Comparison of ENCODE assay signal across 20 mouse cellular contexts in genomic region chr13:55984772-55985171, GRCm38 (mm10).
DNase-seq lines count a peak whose midpoint lies in the region; ATAC-seq and TF ChIP-seq lines count a peak whose summit lies in the region.
"Had no signal": no experiment of that assay in that cellular context is flagged by ENCODE, and none has a peak within 500 bp of the region (broad histone marks: within the 10 kb centered on the region; RNA-seq: fewer than 3 reads in every experiment).

No protein-coding gene starts in this region.

- H3K4me2 ChIP-seq in embryonic facial prominence, embryonic 12.5 days (replicated peaks), result no peak overlapping the region
- H3K4me2 ChIP-seq in lung, postnatal 0 days (replicated peaks; ENCODE audit: low read depth, low read length), result 0 out of 2 replicates have a peak overlapping the region, but pooled peaks have one; percentile 35
- 0 out of 2 replicates have a peak overlapping the region, but pooled peaks have one; percentile 22 for H3K4me2 ChIP-seq in stomach, embryonic 15.5 days
- H3K4me2 ChIP-seq: forebrain, embryonic 15.5 days; hindbrain, embryonic 12.5 days had no signal

- WGBS in embryonic facial prominence, embryonic 12.5 days, result 58% methylated on average over 6 of the region's 6 CpGs
- 58% methylated on average over 6 of the region's 6 CpGs for WGBS in embryonic facial prominence, embryonic 10.5 days
- 47% methylated on average over 6 of the region's 6 CpGs for WGBS in lung, postnatal 0 days
- WGBS in lung, adult 2 months, result 52% methylated on average over 6 of the region's 6 CpGs
- WGBS in stomach, embryonic 15.5 days, result 49% methylated on average over 6 of the region's 6 CpGs

- no peak for TF ChIP-seq CTCF in lung, postnatal 0 days (IDR thresholded peaks at IDR 0.05)
- no peak for TF ChIP-seq CTCF in lung, adult 2 months (IDR thresholded peaks at IDR 0.05; ENCODE audit: insufficient read depth, low read length)

- no peak for DNase-seq in embryonic facial prominence, embryonic 10.5 days (ENCODE audit: low spot score)
- peak; percentile 60 for DNase-seq in lung, postnatal 0 days (ENCODE audit: low spot score)
- DNase-seq in lung, adult 2 months, result no peak
- DNase-seq in layer of hippocampus, adult 11-12 months (ENCODE audit: low spot score), result no peak
- DNase-seq in urinary bladder, postnatal 14 days (ENCODE audit: low spot score), result no peak
- DNase-seq: adrenal gland, postnatal 10 days; B cell, adult 2 months; cerebellum, adult 11 months; cerebellum, adult 8-10 months; cerebellum, postnatal 36 days; gastrocnemius, postnatal 10 days; heart, postnatal 4 days had no signal

- TF ChIP-seq EP300 in lung, postnatal 0 days (IDR thresholded peaks at IDR 0.05), result 0 out of 2 replicates have a peak, but pooled peaks have one; percentile 20

- H3K4me3 ChIP-seq in embryonic facial prominence, embryonic 12.5 days, result no peak overlapping the region
- H3K4me3 ChIP-seq in embryonic facial prominence, embryonic 10.5 days, result no peak overlapping the region
- H3K4me3 ChIP-seq in lung, postnatal 0 days (ENCODE audit: low read depth, low read length), result no peak overlapping the region
- no peak overlapping the region for H3K4me3 ChIP-seq in lung, adult 2 months (replicated peaks; ENCODE audit: extremely low read depth, low read depth, low read length)
- no peak overlapping the region for H3K4me3 ChIP-seq in stomach, embryonic 15.5 days (replicated peaks)
- H3K4me3 ChIP-seq: forebrain, embryonic 15.5 days; heart, embryonic 10.5 days; hindbrain, embryonic 12.5 days had no signal

- peaks cover 54% of the 10 kb centered on the region for H3K4me1 ChIP-seq in embryonic facial prominence, embryonic 12.5 days
- peaks cover 76% of the 10 kb centered on the region for H3K4me1 ChIP-seq in embryonic facial prominence, embryonic 10.5 days
- no peaks in the 10 kb centered on the region; the same call in 1 of the 2 replicates for H3K4me1 ChIP-seq in lung, postnatal 0 days (ENCODE audit: insufficient read depth, low read depth, low read length)
- no peaks in the 10 kb centered on the region for H3K4me1 ChIP-seq in lung, adult 2 months (ENCODE audit: control insufficient read depth, insufficient read depth, low read length)
- peaks cover 38% of the 10 kb centered on the region for H3K4me1 ChIP-seq in stomach, embryonic 15.5 days

- H3K9ac ChIP-seq in embryonic facial prominence, embryonic 12.5 days, result no peak overlapping the region
- H3K9ac ChIP-seq in lung, postnatal 0 days (replicated peaks; ENCODE audit: low read depth), result no peak overlapping the region
- H3K9ac ChIP-seq in stomach, embryonic 15.5 days, result no peak overlapping the region
- H3K9ac ChIP-seq: forebrain, embryonic 15.5 days; hindbrain, embryonic 12.5 days had no signal

- no peak for ATAC-seq in embryonic facial prominence, embryonic 12.5 days (ENCODE audit: insufficient number of reproducible peaks, insufficient read depth, low FRiP score, low TSS enrichment)
- ATAC-seq in lung, postnatal 0 days, result peak; percentile 88
- no peak for ATAC-seq in stomach, embryonic 15.5 days (ENCODE audit: insufficient read depth, low FRiP score, low read depth)
- ATAC-seq: CD4-positive, CD25-positive, alpha-beta regulatory T cell, adult 4 months; forebrain, embryonic 15.5 days; hindbrain, embryonic 16.5 days had no signal

- H3K27me3 ChIP-seq in embryonic facial prominence, embryonic 12.5 days, result 0 out of 2 replicates have a peak, but pooled peaks cover 10% of the 10 kb centered on the region
- peaks cover 44% of the 10 kb centered on the region for H3K27me3 ChIP-seq in embryonic facial prominence, embryonic 10.5 days (replicated peaks; ENCODE audit: low read depth, poor library complexity, severe bottlenecking)
- H3K27me3 ChIP-seq in lung, postnatal 0 days (replicated peaks; ENCODE audit: insufficient read depth, low read length), result no peaks in the 10 kb centered on the region
- H3K27me3 ChIP-seq in stomach, embryonic 15.5 days (replicated peaks), result no peaks in the 10 kb centered on the region

- TF ChIP-seq POLR2A in lung, adult 2 months (IDR thresholded peaks at IDR 0.05; ENCODE audit: borderline replicate concordance, extremely low read depth, low read depth, low read length), result no peak

- no peaks in the 10 kb centered on the region for H3K36me3 ChIP-seq in embryonic facial prominence, embryonic 12.5 days
- H3K36me3 ChIP-seq in embryonic facial prominence, embryonic 10.5 days (replicated peaks), result no peaks in the 10 kb centered on the region
- no peaks in the 10 kb centered on the region for H3K36me3 ChIP-seq in lung, postnatal 0 days (ENCODE audit: insufficient read depth, low read length)
- no peaks in the 10 kb centered on the region for H3K36me3 ChIP-seq in stomach, embryonic 15.5 days
- H3K36me3 ChIP-seq: forebrain, embryonic 15.5 days; G1E; heart, embryonic 10.5 days; hindbrain, embryonic 12.5 days had no signal

- H3K27ac ChIP-seq in embryonic facial prominence, embryonic 12.5 days, result 0 out of 2 replicates have a peak overlapping the region, but pooled peaks have one; percentile 72
- H3K27ac ChIP-seq in embryonic facial prominence, embryonic 10.5 days (replicated peaks), result no peak overlapping the region
- H3K27ac ChIP-seq in lung, postnatal 0 days (ENCODE audit: low read length), result no peak overlapping the region
- peak overlapping the region; percentile 70 for H3K27ac ChIP-seq in stomach, embryonic 15.5 days
- H3K27ac ChIP-seq: forebrain, embryonic 15.5 days; heart, embryonic 10.5 days; hindbrain, embryonic 12.5 days had no signal

- no peaks in the 10 kb centered on the region for H3K9me3 ChIP-seq in embryonic facial prominence, embryonic 12.5 days
- no peaks in the 10 kb centered on the region for H3K9me3 ChIP-seq in embryonic facial prominence, embryonic 10.5 days
- no peaks in the 10 kb centered on the region for H3K9me3 ChIP-seq in lung, postnatal 0 days (ENCODE audit: low read length)
- H3K9me3 ChIP-seq in stomach, embryonic 15.5 days, result no peaks in the 10 kb centered on the region
- H3K9me3 ChIP-seq: forebrain, embryonic 15.5 days; G1E; heart, embryonic 10.5 days; hindbrain, embryonic 12.5 days had no signal

Comparison
In these comparisons a context has a peak if more than half of its experiments do, and no peak if none do; other contexts are left out.
1. H3K27ac ChIP-seq: peak in embryonic facial prominence, embryonic 12.5 days (single experiment) and stomach, embryonic 15.5 days (single experiment); none in embryonic facial prominence, embryonic 10.5 days (single experiment) and lung, postnatal 0 days (single experiment).